Mouse (Mus musculus): ENCODE data around the gene Gigyf2. TPM values are rescaled to one million over a fixed set of nuclear protein-coding genes. Genes with fewer than 3 reads are reported as not detected.
"Not testable (repeated sequence)": the region's sequence is repeated elsewhere in the genome, so short reads cannot be mapped to it uniquely, and the experiment has no call there.

Gigyf2 gene
- polyA plus RNA-seq, 1 experiment from 2014 or later = 71.3 TPM

- Histone ChIP-seq H3K4me3 (no peak overlapping the region), H3K4me1 (0 out of 2 replicates have a peak, but pooled peaks cover 7% of the 10 kb centered on the region), H3K4me2 (replicated peaks) (no peak overlapping the region), H3K9me3 (no peaks in the 10 kb centered on the region), H3K27ac (replicated peaks) (no peak overlapping the region), H3K9ac (replicated peaks) (no peak overlapping the region), H3K27me3 (no peaks in the 10 kb centered on the region), H3K36me3 (peaks cover 3% of the 10 kb centered on the region; the same call in 1 of the 2 replicates)
- ATAC-seq (replicated peaks) = no peak
- 80% methylated on average over 7 of the region's 7 CpGs for WGBS
Observed at GRCm38 (mm10) chr1:87396923-87397586, 70.3 kb downstream of the Gigyf2 start.

- H3K9me3 ChIP-seq = no peaks in the 10 kb centered on the region
- no peak overlapping the region for H3K27ac ChIP-seq (replicated peaks)
- H3K36me3 ChIP-seq = peaks cover 46% of the 10 kb centered on the region
- no peaks in the 10 kb centered on the region for H3K4me1 ChIP-seq
- ATAC-seq (replicated peaks) = no peak
- H3K9ac ChIP-seq (replicated peaks) = no peak overlapping the region
- H3K4me2 ChIP-seq (replicated peaks) = no peak overlapping the region
- WGBS = 91% methylated on average over 1 of the region's 1 CpGs
- no peak overlapping the region for H3K4me3 ChIP-seq
- H3K27me3 ChIP-seq = no peaks in the 10 kb centered on the region
Observed at GRCm38 (mm10) chr1:87404710-87405109, 77.9 kb downstream of the Gigyf2 start.

GRCm38 (mm10) chr1:87406012-87406411 is 79.2 kb downstream of the Gigyf2 start:
- H3K4me2 ChIP-seq (replicated peaks) = no peak overlapping the region

GRCm38 (mm10) chr1:87409380-87409779 is 82.6 kb downstream of the Gigyf2 start:
- Histone ChIP-seq H3K4me2 (replicated peaks) (no peak overlapping the region), H3K27ac (replicated peaks) (no peak overlapping the region), H3K9me3 (no peaks in the 10 kb centered on the region), H3K36me3 (peaks cover 82% of the 10 kb centered on the region), H3K9ac (replicated peaks) (no peak overlapping the region), H3K27me3 (no peaks in the 10 kb centered on the region), H3K4me1 (no peaks in the 10 kb centered on the region), H3K4me3 (no peak overlapping the region)
- no peak for ATAC-seq (replicated peaks)
- 95% methylated on average over 4 of the region's 4 CpGs for WGBS

More at GRCm38 (mm10) chr1:87406012-87406411, 79.2 kb downstream of the Gigyf2 start:
- Histone ChIP-seq H3K9ac (replicated peaks) (no peak overlapping the region), H3K4me1 (no peaks in the 10 kb centered on the region), H3K27ac (replicated peaks) (no peak overlapping the region), H3K9me3 (no peaks in the 10 kb centered on the region), H3K4me3 (no peak overlapping the region), H3K36me3 (peaks cover 55% of the 10 kb centered on the region), H3K27me3 (no peaks in the 10 kb centered on the region)
- ATAC-seq (replicated peaks) = no peak

- Histone ChIP-seq H3K4me2 (replicated peaks) (no peak overlapping the region), H3K4me3 (no peak overlapping the region), H3K9me3 (no peaks in the 10 kb centered on the region), H3K9ac (replicated peaks) (no peak overlapping the region), H3K27ac (replicated peaks) (no peak overlapping the region), H3K27me3 (no peaks in the 10 kb centered on the region), H3K4me1 (no peaks in the 10 kb centered on the region), H3K36me3 (peaks cover 57% of the 10 kb centered on the region)
- ATAC-seq (replicated peaks) = no peak
- 85% methylated on average over 4 of the region's 4 CpGs for WGBS
Observed at GRCm38 (mm10) chr1:87418733-87419132, 91.9 kb downstream of the Gigyf2 start.

- Histone ChIP-seq H3K4me1 (no peaks in the 10 kb centered on the region), H3K4me3 (no peak overlapping the region), H3K9me3 (no peaks in the 10 kb centered on the region), H3K27ac (replicated peaks) (no peak overlapping the region), H3K36me3 (peaks cover 64% of the 10 kb centered on the region), H3K9ac (replicated peaks) (no peak overlapping the region), H3K27me3 (no peaks in the 10 kb centered on the region), H3K4me2 (replicated peaks) (no peak overlapping the region)
- WGBS = 98% methylated on average over 2 of the region's 2 CpGs
- ATAC-seq (replicated peaks) = no peak
Observed at GRCm38 (mm10) chr1:87435125-87435524, 108.3 kb downstream of the Gigyf2 start.

- no peaks in the 10 kb centered on the region for H3K27me3 ChIP-seq
- 79% methylated on average over 6 of the region's 6 CpGs for WGBS
- H3K4me1 ChIP-seq = no peaks in the 10 kb centered on the region
- no peak overlapping the region for H3K27ac ChIP-seq (replicated peaks)
- no peak for ATAC-seq (replicated peaks)
- peaks cover 67% of the 10 kb centered on the region for H3K36me3 ChIP-seq
- no peak overlapping the region for H3K9ac ChIP-seq (replicated peaks)
- H3K4me2 ChIP-seq (replicated peaks) = no peak overlapping the region
- no peak overlapping the region for H3K4me3 ChIP-seq
- no peaks in the 10 kb centered on the region for H3K9me3 ChIP-seq
Observed at GRCm38 (mm10) chr1:87436583-87436982, 109.8 kb downstream of the Gigyf2 start.

GRCm38 (mm10) chr1:87447183-87448104 is 120.6 kb downstream of the Gigyf2 start:
- 0 out of 2 replicates have a peak, but pooled peaks have one; percentile 61 for ATAC-seq (replicated peaks)
- no peak overlapping the region for H3K4me2 ChIP-seq (replicated peaks)
- no peak overlapping the region for H3K27ac ChIP-seq (replicated peaks)
- no peaks in the 10 kb centered on the region for H3K4me1 ChIP-seq
- no peak overlapping the region for H3K4me3 ChIP-seq
- H3K9ac ChIP-seq (replicated peaks) = no peak overlapping the region
- no peaks in the 10 kb centered on the region for H3K27me3 ChIP-seq
- H3K9me3 ChIP-seq = no peaks in the 10 kb centered on the region
- H3K36me3 ChIP-seq = peaks cover 64% of the 10 kb centered on the region
- 37% methylated on average over 5 of the region's 5 CpGs for WGBS

- no peaks in the 10 kb centered on the region for H3K4me1 ChIP-seq
- H3K27me3 ChIP-seq = no peaks in the 10 kb centered on the region
- H3K36me3 ChIP-seq = peaks cover 46% of the 10 kb centered on the region
- H3K4me2 ChIP-seq (replicated peaks) = no peak overlapping the region
- no peak overlapping the region for H3K4me3 ChIP-seq
- 90% methylated on average over 4 of the region's 4 CpGs for WGBS
- H3K9ac ChIP-seq (replicated peaks) = no peak overlapping the region
- no peaks in the 10 kb centered on the region for H3K9me3 ChIP-seq
- H3K27ac ChIP-seq (replicated peaks) = no peak overlapping the region
- no peak for ATAC-seq (replicated peaks)
Observed at GRCm38 (mm10) chr1:87449432-87449831, 122.6 kb downstream of the Gigyf2 start.

- H3K9ac ChIP-seq (replicated peaks) = no peak overlapping the region
- no peaks in the 10 kb centered on the region for H3K9me3 ChIP-seq
- H3K4me2 ChIP-seq (replicated peaks) = no peak overlapping the region
- no peaks in the 10 kb centered on the region for H3K27me3 ChIP-seq
- no peak overlapping the region for H3K4me3 ChIP-seq
- H3K4me1 ChIP-seq = no peaks in the 10 kb centered on the region
- 100% methylated on average over 1 of the region's 1 CpGs for WGBS
- H3K27ac ChIP-seq (replicated peaks) = no peak overlapping the region
- H3K36me3 ChIP-seq = no peaks in the 10 kb centered on the region
- ATAC-seq (replicated peaks) = no peak
Observed at GRCm38 (mm10) chr1:87456425-87456824, 129.6 kb downstream of the Gigyf2 start.

- Histone ChIP-seq H3K27ac (replicated peaks) (no peak overlapping the region), H3K9me3 (no peaks in the 10 kb centered on the region), H3K4me1 (no peaks in the 10 kb centered on the region), H3K4me2 (replicated peaks) (no peak overlapping the region), H3K9ac (replicated peaks) (no peak overlapping the region), H3K4me3 (no peak overlapping the region), H3K27me3 (no peaks in the 10 kb centered on the region), H3K36me3 (no peaks in the 10 kb centered on the region)
- ATAC-seq (replicated peaks) = no peak
- WGBS = 68% methylated on average over 4 of the region's 4 CpGs
Observed at GRCm38 (mm10) chr1:87458045-87458444, 131.2 kb downstream of the Gigyf2 start.

GRCm38 (mm10) chr1:87459856-87460255 is 133.1 kb downstream of the Gigyf2 start:
- H3K4me3 ChIP-seq; H3K27me3 ChIP-seq; H3K36me3 ChIP-seq; H3K9ac ChIP-seq (replicated peaks); H3K4me2 ChIP-seq (replicated peaks); H3K9me3 ChIP-seq; H3K27ac ChIP-seq (replicated peaks); H3K4me1 ChIP-seq; ATAC-seq (replicated peaks): not testable (repeated sequence)
- WGBS = 94% methylated on average over 7 of the region's 7 CpGs
